Mouse (Mus musculus): ENCODE measurements at regions not wholly inside any gene's neighbourhood (a gene's known extent, or its start where the extent isn't known, plus 50 kb on each side); places are given as distances from the start of the nearest gene placed in this dataset.

DNA sequence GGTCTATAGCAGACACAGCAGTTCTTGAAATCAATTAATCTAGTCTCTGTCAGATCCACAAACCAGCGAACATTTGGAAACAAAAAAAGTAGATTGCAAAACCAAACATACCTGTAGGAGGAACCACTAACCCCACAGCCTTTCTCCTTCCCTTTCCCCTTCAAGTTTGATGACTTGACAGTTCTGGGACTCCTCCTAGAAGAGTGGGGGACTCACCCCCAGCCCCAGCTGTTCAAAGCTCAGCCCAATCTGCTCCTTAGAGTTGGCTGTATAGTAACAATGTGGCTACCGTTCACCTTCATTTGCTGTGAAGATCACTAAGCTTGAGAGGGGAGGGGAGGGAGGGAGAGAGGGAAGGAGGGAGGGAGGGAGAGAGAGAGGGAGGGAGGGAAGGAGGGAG, 259.3 kb downstream of the Gm11361 start:
- H3K9me3 ChIP-seq (ENCODE audit: control insufficient read depth, low read length) = no peaks in the 10 kb centered on the region
- H3K4me3 ChIP-seq (ENCODE audit: low read depth, low read length) = no peak overlapping the region
- H3K27me3 ChIP-seq (ENCODE audit: control insufficient read depth, insufficient read depth, low read length) = no peaks in the 10 kb centered on the region
- WGBS = 53% methylated on average over 2 of the region's 2 CpGs
- H3K9ac ChIP-seq (ENCODE audit: low read length) = no peak overlapping the region
- no peak overlapping the region for H3K4me2 ChIP-seq (ENCODE audit: low read depth)
- DNase-seq (ENCODE audit: low spot score) (no peak), ATAC-seq (ENCODE audit: insufficient read depth, low FRiP score, low TSS enrichment) (no peak)
- no peak overlapping the region for H3K27ac ChIP-seq (ENCODE audit: low read depth, low read length)
- H3K36me3 ChIP-seq (ENCODE audit: control insufficient read depth, insufficient read depth, low read length) = no peaks in the 10 kb centered on the region
- peaks cover 2% of the 10 kb centered on the region; the same call in 1 of the 2 replicates for H3K4me1 ChIP-seq (ENCODE audit: control insufficient read depth, insufficient read depth, low read length)

DNA sequence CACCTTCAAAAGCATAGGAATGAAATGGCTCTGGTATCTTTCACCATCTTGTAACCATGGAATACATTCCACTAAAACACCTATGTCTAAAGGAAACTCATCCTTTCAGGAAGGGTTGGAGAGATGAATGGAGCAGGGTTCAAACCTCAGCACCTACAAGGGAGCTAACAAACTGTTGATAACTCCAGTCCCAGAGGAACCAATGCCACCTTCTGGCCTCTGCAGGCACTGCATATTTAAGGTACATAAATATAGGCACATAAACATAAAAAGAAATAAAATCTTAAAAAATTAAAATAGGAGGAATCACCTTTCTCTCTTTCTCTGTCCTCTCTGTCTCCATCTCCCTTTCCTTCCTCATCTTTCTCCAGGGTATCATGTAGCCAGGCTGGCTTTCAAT, 256.9 kb downstream of the Gm11361 start:
- Histone ChIP-seq H3K4me3 (ENCODE audit: low read depth, low read length) (no peak overlapping the region), H3K36me3 (ENCODE audit: control insufficient read depth, insufficient read depth, low read length) (no peaks in the 10 kb centered on the region), H3K27me3 (ENCODE audit: control insufficient read depth, insufficient read depth, low read length) (no peaks in the 10 kb centered on the region), H3K4me2 (ENCODE audit: low read depth) (no peak overlapping the region), H3K9ac (ENCODE audit: low read length) (no peak overlapping the region), H3K9me3 (ENCODE audit: control insufficient read depth, low read length) (no peaks in the 10 kb centered on the region), H3K27ac (ENCODE audit: low read depth, low read length) (no peak overlapping the region), H3K4me1 (ENCODE audit: control insufficient read depth, insufficient read depth, low read length) (peaks cover 2% of the 10 kb centered on the region; the same call in 1 of the 2 replicates)
- ATAC-seq (ENCODE audit: insufficient read depth, low FRiP score, low TSS enrichment) (no peak), DNase-seq (ENCODE audit: low spot score) (no peak)

DNA sequence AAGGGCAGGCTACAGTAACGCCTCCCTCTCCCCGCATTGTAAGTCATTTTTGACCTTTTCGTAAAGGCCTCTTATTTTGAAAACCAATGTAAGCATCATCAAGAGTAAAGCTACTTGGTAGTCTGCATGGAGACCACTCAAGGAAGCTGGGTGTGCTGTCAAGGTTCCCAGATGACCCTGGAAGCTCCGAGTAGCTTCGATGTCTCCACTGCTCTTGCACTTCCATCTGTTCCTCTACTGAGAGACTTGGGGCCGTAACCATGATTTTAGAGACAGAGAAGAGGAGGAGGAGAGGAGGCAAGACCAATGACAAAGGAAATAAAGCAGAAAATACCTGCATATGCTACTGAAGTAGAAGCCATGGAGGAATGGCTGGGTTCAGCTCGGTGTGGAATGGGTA, 256.0 kb downstream of the Gm11361 start:
- Histone ChIP-seq H3K27me3 (ENCODE audit: control insufficient read depth, insufficient read depth, low read length) (no peaks in the 10 kb centered on the region), H3K27ac (ENCODE audit: low read depth, low read length) (no peak overlapping the region), H3K4me1 (ENCODE audit: control insufficient read depth, insufficient read depth, low read length) (peaks cover 2% of the 10 kb centered on the region; the same call in 1 of the 2 replicates), H3K4me2 (ENCODE audit: low read depth) (no peak overlapping the region), H3K9me3 (ENCODE audit: control insufficient read depth, low read length) (no peaks in the 10 kb centered on the region), H3K9ac (ENCODE audit: low read length) (no peak overlapping the region), H3K4me3 (ENCODE audit: low read depth, low read length) (no peak overlapping the region), H3K36me3 (ENCODE audit: control insufficient read depth, insufficient read depth, low read length) (no peaks in the 10 kb centered on the region)
- ATAC-seq (ENCODE audit: insufficient read depth, low FRiP score, low TSS enrichment) (no peak), DNase-seq (ENCODE audit: low spot score) (no peak)
- 92% methylated on average over 7 of the region's 7 CpGs for WGBS

DNA sequence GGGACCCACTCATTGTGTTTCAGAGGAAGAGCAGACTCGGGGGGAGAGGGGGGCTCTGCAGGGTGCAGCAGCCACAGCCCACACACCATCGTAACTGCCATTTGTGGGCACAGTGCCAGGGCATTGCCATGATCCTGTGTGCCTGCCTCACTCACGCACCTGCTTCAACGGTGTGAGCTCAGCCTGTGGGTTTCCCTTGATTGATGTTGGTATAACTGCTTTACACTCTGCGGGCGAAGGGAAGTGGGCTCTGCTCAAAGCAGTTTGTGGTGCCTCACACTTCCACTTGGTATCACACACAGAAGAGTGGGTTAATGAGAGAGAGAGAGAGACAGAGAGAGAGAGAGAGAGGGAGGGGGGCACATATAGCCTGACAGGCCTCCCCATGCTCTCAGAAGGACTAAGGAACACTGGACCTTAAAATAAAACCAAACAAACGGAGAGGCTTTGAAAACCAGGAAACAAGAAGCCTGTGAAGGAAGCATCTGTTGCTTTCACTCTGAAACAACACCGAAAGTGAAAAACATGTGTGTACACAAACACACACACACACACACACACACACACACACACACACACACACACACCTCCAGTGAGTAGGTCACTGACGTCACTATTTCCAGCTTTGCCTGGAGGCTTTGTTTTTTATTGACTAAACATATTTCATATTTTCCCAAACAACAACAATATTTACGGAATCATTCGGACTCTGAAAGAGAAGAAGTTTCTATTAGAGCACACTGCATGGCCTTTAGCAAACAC, 255.4 kb downstream of the Gm11361 start:
- H3K27ac ChIP-seq (ENCODE audit: low read depth, low read length) = no peak overlapping the region
- WGBS = 79% methylated on average over 11 of the region's 11 CpGs

DNA sequence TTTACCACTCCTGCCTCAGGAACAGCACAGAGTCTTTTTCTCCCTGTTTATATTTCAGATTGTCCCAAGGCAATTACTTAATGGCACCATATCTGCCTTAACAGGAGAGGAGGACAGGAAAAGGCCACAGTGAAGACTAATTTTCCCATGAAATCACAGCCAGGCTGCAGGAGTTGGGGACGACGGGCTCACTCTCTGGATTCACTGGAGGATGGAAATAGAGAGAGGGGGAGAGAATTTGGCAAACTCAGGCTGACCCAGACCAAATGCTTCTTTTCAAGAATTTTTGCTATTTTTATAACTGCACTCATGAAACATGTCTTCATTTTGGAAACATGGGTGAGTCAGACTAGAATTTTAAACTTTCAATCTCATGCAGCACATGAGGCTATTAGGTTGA, 250.9 kb downstream of the Gm11361 start:
- Histone ChIP-seq H3K4me2 (ENCODE audit: low read depth) (no peak overlapping the region), H3K4me3 (ENCODE audit: low read depth, low read length) (no peak overlapping the region), H3K9ac (ENCODE audit: low read length) (no peak overlapping the region), H3K9me3 (ENCODE audit: control insufficient read depth, low read length) (no peaks in the 10 kb centered on the region), H3K36me3 (ENCODE audit: control insufficient read depth, insufficient read depth, low read length) (no peaks in the 10 kb centered on the region), H3K4me1 (ENCODE audit: control insufficient read depth, insufficient read depth, low read length) (no peaks in the 10 kb centered on the region), H3K27ac (ENCODE audit: low read depth, low read length) (no peak overlapping the region), H3K27me3 (ENCODE audit: control insufficient read depth, insufficient read depth, low read length) (no peaks in the 10 kb centered on the region)
- WGBS = 59% methylated on average over 2 of the region's 2 CpGs
- no peak for ATAC-seq (ENCODE audit: insufficient read depth, low FRiP score, low TSS enrichment)
- DNase-seq (ENCODE audit: low spot score) = no peak

More for the DNA sequence above, 255.4 kb downstream of the Gm11361 start:
- no peaks in the 10 kb centered on the region for H3K36me3 ChIP-seq (ENCODE audit: control insufficient read depth, insufficient read depth, low read length)
- ATAC-seq (ENCODE audit: insufficient read depth, low FRiP score, low TSS enrichment) (no peak), DNase-seq (ENCODE audit: low spot score) (no peak)
- no peak overlapping the region for H3K4me2 ChIP-seq (ENCODE audit: low read depth)
- H3K4me3 ChIP-seq (ENCODE audit: low read depth, low read length) = no peak overlapping the region
- H3K9ac ChIP-seq (ENCODE audit: low read length) = no peak overlapping the region
- H3K9me3 ChIP-seq (ENCODE audit: control insufficient read depth, low read length) = no peaks in the 10 kb centered on the region
- H3K4me1 ChIP-seq (ENCODE audit: control insufficient read depth, insufficient read depth, low read length) = peaks cover 2% of the 10 kb centered on the region; the same call in 1 of the 2 replicates
- H3K27me3 ChIP-seq (ENCODE audit: control insufficient read depth, insufficient read depth, low read length) = no peaks in the 10 kb centered on the region

DNA sequence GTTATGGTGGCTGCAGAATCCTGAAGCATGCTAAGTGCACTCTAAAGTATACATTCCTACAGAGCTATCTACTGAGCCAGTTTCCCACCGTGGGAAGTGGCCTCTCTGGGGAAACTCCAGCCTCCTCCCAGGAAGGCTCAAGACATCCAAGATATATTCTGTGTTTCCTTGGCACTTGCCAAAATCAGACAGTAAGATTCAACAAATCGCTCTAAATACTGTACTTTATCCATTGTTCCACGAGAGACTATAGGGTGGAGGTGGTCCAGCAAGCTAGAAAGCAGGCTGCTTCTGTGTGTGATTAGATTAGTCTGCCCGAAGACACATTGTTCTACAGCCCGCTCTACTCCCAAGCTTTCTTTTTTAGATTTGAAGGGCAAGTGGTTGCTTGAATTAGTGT, 250.5 kb downstream of the Gm11361 start:
- H3K36me3 ChIP-seq (ENCODE audit: control insufficient read depth, insufficient read depth, low read length) = no peaks in the 10 kb centered on the region
- no peak overlapping the region for H3K9ac ChIP-seq (ENCODE audit: low read length)
- H3K27me3 ChIP-seq (ENCODE audit: control insufficient read depth, insufficient read depth, low read length) = no peaks in the 10 kb centered on the region
- H3K4me3 ChIP-seq (ENCODE audit: low read depth, low read length) = no peak overlapping the region
- H3K27ac ChIP-seq (ENCODE audit: low read depth, low read length) = no peak overlapping the region
- WGBS = 90% methylated on average over 5 of the region's 5 CpGs
- H3K4me2 ChIP-seq (ENCODE audit: low read depth) = no peak overlapping the region
- DNase-seq (ENCODE audit: low spot score) = no peak
- no peaks in the 10 kb centered on the region for H3K9me3 ChIP-seq (ENCODE audit: control insufficient read depth, low read length)
- ATAC-seq (ENCODE audit: insufficient read depth, low FRiP score, low TSS enrichment) = no peak
- H3K4me1 ChIP-seq (ENCODE audit: control insufficient read depth, insufficient read depth, low read length) = no peaks in the 10 kb centered on the region

DNA sequence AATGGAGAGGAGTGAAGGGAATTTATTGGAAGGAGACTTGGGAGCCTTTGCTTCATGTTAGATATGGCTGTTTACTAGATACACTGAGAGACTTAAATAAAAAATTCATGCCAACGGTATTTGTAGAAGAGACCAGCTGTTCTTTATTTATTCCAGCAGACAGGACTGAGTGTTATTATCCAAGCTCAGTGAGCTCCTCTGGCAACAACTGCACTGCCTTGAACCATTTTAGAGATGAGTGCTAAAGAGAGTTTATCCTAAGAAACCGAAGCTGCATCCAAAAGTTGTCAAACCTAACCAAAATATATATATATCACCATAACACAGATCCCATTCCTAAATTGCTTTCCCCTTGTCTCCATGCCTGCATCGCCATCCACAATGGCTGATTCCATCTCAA, 247.0 kb downstream of the Gm11361 start:
- no peak overlapping the region for H3K9ac ChIP-seq (ENCODE audit: low read length)
- WGBS = 87% methylated on average over 3 of the region's 3 CpGs

DNA sequence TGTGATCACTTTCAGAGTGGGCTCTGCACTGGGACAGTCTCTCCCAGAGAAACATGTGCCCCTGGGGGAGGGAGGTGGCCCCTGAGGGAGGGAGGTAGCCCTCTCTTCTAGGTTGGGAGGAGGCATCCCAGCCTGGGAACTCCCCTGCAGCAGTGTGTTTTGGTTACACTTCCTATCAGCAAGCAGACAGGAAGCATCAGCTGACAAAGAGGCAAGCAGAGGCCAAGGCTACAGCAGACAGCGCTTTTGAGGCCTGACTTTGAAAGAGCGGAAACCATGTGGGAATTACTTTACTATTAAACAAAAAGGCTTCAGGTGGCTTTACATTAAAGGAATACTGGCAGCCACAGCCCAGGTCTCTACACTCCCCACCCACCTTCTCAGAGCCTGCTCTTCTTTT, 244.8 kb downstream of the Gm11361 start:
- Histone ChIP-seq H3K27me3 (ENCODE audit: control insufficient read depth, insufficient read depth, low read length) (no peaks in the 10 kb centered on the region), H3K4me1 (ENCODE audit: control insufficient read depth, insufficient read depth, low read length) (no peaks in the 10 kb centered on the region), H3K36me3 (ENCODE audit: control insufficient read depth, insufficient read depth, low read length) (no peaks in the 10 kb centered on the region), H3K4me3 (ENCODE audit: low read depth, low read length) (no peak overlapping the region), H3K9ac (ENCODE audit: low read length) (no peak overlapping the region), H3K4me2 (ENCODE audit: low read depth) (no peak overlapping the region), H3K27ac (ENCODE audit: low read depth, low read length) (no peak overlapping the region), H3K9me3 (ENCODE audit: control insufficient read depth, low read length) (no peaks in the 10 kb centered on the region)
- WGBS = 50% methylated on average over 2 of the region's 2 CpGs
- ATAC-seq (ENCODE audit: insufficient read depth, low FRiP score, low TSS enrichment) = no peak
- DNase-seq (ENCODE audit: low spot score) = no peak

More for the DNA sequence above, 247.0 kb downstream of the Gm11361 start:
- Histone ChIP-seq H3K27ac (ENCODE audit: low read depth, low read length) (no peak overlapping the region), H3K27me3 (ENCODE audit: control insufficient read depth, insufficient read depth, low read length) (no peaks in the 10 kb centered on the region), H3K9me3 (ENCODE audit: control insufficient read depth, low read length) (no peaks in the 10 kb centered on the region), H3K4me2 (ENCODE audit: low read depth) (no peak overlapping the region), H3K36me3 (ENCODE audit: control insufficient read depth, insufficient read depth, low read length) (no peaks in the 10 kb centered on the region), H3K4me3 (ENCODE audit: low read depth, low read length) (no peak overlapping the region), H3K4me1 (ENCODE audit: control insufficient read depth, insufficient read depth, low read length) (no peaks in the 10 kb centered on the region)
- DNase-seq (ENCODE audit: low spot score) = no peak
- ATAC-seq (ENCODE audit: insufficient read depth, low FRiP score, low TSS enrichment) = no peak

DNA sequence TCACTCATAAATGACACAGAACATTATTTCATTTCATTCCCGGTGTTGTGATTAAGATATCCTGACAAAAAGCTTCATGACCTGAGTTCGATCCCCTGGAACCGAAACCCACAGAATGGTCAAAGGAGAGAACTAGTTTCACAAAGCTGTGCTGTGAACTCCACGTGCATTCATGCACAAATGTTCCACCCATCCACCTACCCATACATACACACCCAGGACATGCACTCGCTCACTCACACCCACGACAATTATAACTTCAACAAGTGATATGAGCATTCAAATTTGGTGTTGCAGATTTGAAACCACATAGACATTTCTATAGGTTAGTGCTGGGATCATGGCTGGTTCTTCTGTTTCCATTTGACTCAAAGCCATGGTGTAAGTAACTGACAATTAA, 243.4 kb downstream of the Gm11361 start:
- no peaks in the 10 kb centered on the region for H3K4me1 ChIP-seq (ENCODE audit: control insufficient read depth, insufficient read depth, low read length)
- H3K4me3 ChIP-seq (ENCODE audit: low read depth, low read length) = no peak overlapping the region
- no peak overlapping the region for H3K4me2 ChIP-seq (ENCODE audit: low read depth)
- no peaks in the 10 kb centered on the region for H3K9me3 ChIP-seq (ENCODE audit: control insufficient read depth, low read length)
- DNase-seq (ENCODE audit: low spot score) (no peak), ATAC-seq (ENCODE audit: insufficient read depth, low FRiP score, low TSS enrichment) (no peak)
- H3K9ac ChIP-seq (ENCODE audit: low read length) = no peak overlapping the region
- 95% methylated on average over 6 of the region's 6 CpGs for WGBS
- H3K27me3 ChIP-seq (ENCODE audit: control insufficient read depth, insufficient read depth, low read length) = no peaks in the 10 kb centered on the region
- no peaks in the 10 kb centered on the region for H3K36me3 ChIP-seq (ENCODE audit: control insufficient read depth, insufficient read depth, low read length)
- no peak overlapping the region for H3K27ac ChIP-seq (ENCODE audit: low read depth, low read length)
